Mouse (Mus musculus): ENCODE measurements at regions not wholly inside any gene's neighbourhood (a gene's known extent, or its start where the extent isn't known, plus 50 kb on each side); places are given as distances from the start of the nearest gene placed in this dataset.

DNA sequence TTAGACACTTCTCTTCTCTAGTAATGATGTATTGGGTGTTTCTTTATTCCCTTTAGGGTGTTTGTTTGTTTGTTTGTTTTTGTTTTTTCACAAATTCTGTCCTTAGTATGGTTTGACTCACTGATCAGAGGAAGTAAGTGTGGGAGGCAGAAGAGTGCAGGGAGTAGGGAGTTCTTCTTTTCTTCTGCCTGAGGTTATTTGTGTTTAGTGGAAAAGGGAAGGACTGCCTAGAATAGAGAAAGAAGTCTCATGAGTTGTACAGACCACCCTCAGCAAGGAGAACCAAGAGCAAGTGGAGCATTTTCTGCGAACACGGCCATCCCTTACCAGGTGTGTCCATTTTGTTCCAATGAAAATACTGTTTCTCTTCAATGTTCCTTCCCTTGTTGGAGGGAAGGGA, 253.9 kb downstream of the Ptprc start:
- H3K27ac ChIP-seq (ENCODE audit: low read length): no peak overlapping the region
- H3K27me3 ChIP-seq (ENCODE audit: control insufficient read depth, insufficient read depth, low read depth, low read length): no peaks in the 10 kb centered on the region
- 43% methylated on average over 2 of the region's 2 CpGs for WGBS (ENCODE audit: insufficient replicate concordance)
- H3K36me3 ChIP-seq (ENCODE audit: control insufficient read depth, insufficient read depth): no peaks in the 10 kb centered on the region
- H3K9me3 ChIP-seq (replicated peaks; ENCODE audit: control insufficient read depth, low read length): no peaks in the 10 kb centered on the region
- H3K4me3 ChIP-seq (ENCODE audit: low read depth, low read length): no peak overlapping the region
- no peak for ATAC-seq (ENCODE audit: low read depth)
- no peaks in the 10 kb centered on the region for H3K4me1 ChIP-seq (ENCODE audit: control insufficient read depth, low read depth, low read length)
- no peak overlapping the region for H3K4me2 ChIP-seq (ENCODE audit: low read depth, low read length)
- no peak overlapping the region for H3K9ac ChIP-seq (ENCODE audit: low read depth, low read length)

DNA sequence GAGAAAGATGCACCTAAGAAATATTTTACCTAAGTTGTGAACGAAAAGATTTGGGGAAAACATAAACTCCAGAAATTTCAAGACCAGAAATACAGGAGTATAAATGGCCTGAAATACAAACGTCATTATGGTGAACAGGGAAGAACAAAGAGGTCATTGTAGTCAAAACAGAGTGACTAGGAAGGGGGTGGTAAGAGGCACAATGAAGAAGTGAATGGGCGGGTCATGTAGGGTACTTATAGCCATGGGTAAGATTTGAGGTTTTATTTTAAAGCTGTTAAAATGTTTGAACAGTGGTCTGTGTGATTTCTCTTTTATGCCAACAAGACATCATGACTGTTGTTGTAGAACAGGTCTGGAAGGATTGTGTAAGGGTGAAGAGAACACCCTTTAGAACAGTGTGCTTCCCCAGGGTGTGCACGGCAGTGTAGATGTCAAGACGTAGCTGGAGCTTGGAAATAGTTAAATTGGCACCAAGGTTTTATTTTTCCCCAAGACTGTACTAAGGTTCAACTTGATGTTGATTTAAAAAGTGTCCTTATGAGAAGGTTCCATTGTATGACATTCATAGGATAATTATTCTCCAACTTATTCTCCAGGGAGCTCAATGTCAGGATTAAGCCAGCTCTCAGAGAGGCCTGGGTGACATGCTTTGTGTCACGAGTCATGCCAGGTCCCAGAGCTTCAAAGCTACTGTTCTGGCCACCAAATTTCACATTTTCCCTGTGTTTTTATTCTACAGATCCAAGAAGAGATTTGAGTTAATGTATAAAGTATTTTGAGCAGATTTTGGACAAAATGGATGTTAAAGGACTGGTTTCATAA, 255.6 kb downstream of the Ptprc start:
- H3K4me3 ChIP-seq (ENCODE audit: low read depth, low read length): no peak overlapping the region
- H3K27ac ChIP-seq (ENCODE audit: low read length): no peak overlapping the region
- WGBS (ENCODE audit: insufficient replicate concordance): 63% methylated on average over 6 of the region's 6 CpGs
- H3K4me1 ChIP-seq (ENCODE audit: control insufficient read depth, low read depth, low read length): no peaks in the 10 kb centered on the region
- H3K9me3 ChIP-seq (replicated peaks; ENCODE audit: control insufficient read depth, low read length): no peaks in the 10 kb centered on the region
- no peaks in the 10 kb centered on the region for H3K27me3 ChIP-seq (ENCODE audit: control insufficient read depth, insufficient read depth, low read depth, low read length)
- H3K4me2 ChIP-seq (ENCODE audit: low read depth, low read length): no peak overlapping the region
- H3K36me3 ChIP-seq (ENCODE audit: control insufficient read depth, insufficient read depth): no peaks in the 10 kb centered on the region
- H3K9ac ChIP-seq (ENCODE audit: low read depth, low read length): no peak overlapping the region
- ATAC-seq (ENCODE audit: low read depth): no peak

DNA sequence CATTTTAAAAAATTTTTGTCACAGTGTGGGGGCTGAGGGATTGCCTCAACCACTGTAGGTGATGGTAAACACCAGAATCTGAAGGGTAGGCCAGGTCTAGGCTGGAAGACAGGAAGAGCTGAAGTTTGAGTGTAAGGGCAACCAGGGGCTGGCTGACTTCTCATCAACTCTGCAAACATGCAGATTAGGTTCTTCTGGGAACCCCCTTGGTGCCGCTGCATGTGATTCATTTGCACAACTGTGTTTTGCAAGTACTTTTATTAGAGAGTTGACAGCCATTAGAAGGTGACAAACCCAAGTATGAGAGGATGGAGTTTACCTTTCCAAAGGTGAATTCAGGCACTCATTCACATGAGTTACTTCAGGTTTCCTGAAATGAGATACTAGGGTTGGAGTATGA, 258.1 kb downstream of the Ptprc start:
- Histone ChIP-seq H3K9me3 (replicated peaks; ENCODE audit: control insufficient read depth, low read length) (no peaks in the 10 kb centered on the region), H3K36me3 (ENCODE audit: control insufficient read depth, insufficient read depth) (no peaks in the 10 kb centered on the region), H3K4me1 (ENCODE audit: control insufficient read depth, low read depth, low read length) (no peaks in the 10 kb centered on the region), H3K9ac (ENCODE audit: low read depth, low read length) (no peak overlapping the region), H3K27me3 (ENCODE audit: control insufficient read depth, insufficient read depth, low read depth, low read length) (no peaks in the 10 kb centered on the region), H3K27ac (ENCODE audit: low read length) (no peak overlapping the region), H3K4me3 (ENCODE audit: low read depth, low read length) (no peak overlapping the region), H3K4me2 (ENCODE audit: low read depth, low read length) (no peak overlapping the region)
- WGBS (ENCODE audit: insufficient replicate concordance): 56% methylated on average over 1 of the region's 1 CpGs
- no peak for ATAC-seq (ENCODE audit: low read depth)

DNA sequence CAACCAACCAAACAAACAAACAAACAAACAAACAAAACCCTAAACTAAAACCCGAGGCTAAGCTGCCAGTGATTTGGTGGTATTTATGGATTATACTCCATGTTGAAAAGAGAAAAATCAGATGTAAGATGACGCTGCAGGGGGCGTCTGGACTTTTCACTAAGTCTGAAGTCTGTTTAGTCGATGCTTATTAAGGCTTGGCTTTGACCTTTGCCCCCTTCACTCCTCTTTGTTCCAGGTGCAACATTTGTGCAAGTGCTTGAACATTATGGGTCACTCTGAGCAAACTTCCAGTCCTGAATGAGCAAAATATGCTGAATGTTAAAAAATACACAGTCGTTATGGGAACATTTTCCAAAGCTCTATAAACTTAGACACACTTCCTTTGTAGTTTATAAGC, 268.6 kb downstream of the Ptprc start:
- 54% methylated on average over 5 of the region's 5 CpGs for WGBS (ENCODE audit: insufficient replicate concordance)
- H3K36me3 ChIP-seq (ENCODE audit: control insufficient read depth, insufficient read depth): no peaks in the 10 kb centered on the region
- no peak overlapping the region for H3K27ac ChIP-seq (ENCODE audit: low read length)
- no peak overlapping the region for H3K9ac ChIP-seq (ENCODE audit: low read depth, low read length)
- no peaks in the 10 kb centered on the region for H3K9me3 ChIP-seq (replicated peaks; ENCODE audit: control insufficient read depth, low read length)
- no peak overlapping the region for H3K4me2 ChIP-seq (ENCODE audit: low read depth, low read length)
- H3K4me3 ChIP-seq (ENCODE audit: low read depth, low read length): no peak overlapping the region
- H3K4me1 ChIP-seq (ENCODE audit: control insufficient read depth, low read depth, low read length): no peaks in the 10 kb centered on the region
- no peaks in the 10 kb centered on the region for H3K27me3 ChIP-seq (ENCODE audit: control insufficient read depth, insufficient read depth, low read depth, low read length)
- ATAC-seq (ENCODE audit: low read depth): no peak

DNA sequence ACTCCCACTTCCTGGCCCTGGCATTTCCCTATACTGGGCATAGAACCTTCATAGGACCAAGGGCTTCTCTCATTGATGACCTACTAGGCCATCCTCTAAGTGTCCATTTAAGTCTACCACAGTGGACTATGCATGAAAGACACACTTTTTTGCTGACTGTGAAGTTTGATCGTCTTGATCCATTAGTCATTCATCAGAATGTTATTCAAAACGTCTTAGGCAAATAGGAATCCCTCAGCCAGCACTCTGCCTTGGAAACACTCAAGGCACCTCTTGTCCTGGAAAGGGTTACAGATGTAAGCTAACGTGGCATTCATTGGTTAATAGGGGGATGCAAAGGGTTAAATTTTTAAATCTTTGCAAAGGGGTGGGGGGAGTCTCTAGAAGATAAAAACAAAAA, 269.0 kb downstream of the Ptprc start:
- Histone ChIP-seq H3K4me3 (ENCODE audit: low read depth, low read length) (no peak overlapping the region), H3K36me3 (ENCODE audit: control insufficient read depth, insufficient read depth) (no peaks in the 10 kb centered on the region), H3K9ac (ENCODE audit: low read depth, low read length) (no peak overlapping the region), H3K27me3 (ENCODE audit: control insufficient read depth, insufficient read depth, low read depth, low read length) (no peaks in the 10 kb centered on the region), H3K4me2 (ENCODE audit: low read depth, low read length) (no peak overlapping the region), H3K4me1 (ENCODE audit: control insufficient read depth, low read depth, low read length) (no peaks in the 10 kb centered on the region), H3K9me3 (replicated peaks; ENCODE audit: control insufficient read depth, low read length) (no peaks in the 10 kb centered on the region), H3K27ac (ENCODE audit: low read length) (no peak overlapping the region)
- ATAC-seq (ENCODE audit: low read depth): no peak
- 56% methylated on average over 3 of the region's 3 CpGs for WGBS (ENCODE audit: insufficient replicate concordance)

DNA sequence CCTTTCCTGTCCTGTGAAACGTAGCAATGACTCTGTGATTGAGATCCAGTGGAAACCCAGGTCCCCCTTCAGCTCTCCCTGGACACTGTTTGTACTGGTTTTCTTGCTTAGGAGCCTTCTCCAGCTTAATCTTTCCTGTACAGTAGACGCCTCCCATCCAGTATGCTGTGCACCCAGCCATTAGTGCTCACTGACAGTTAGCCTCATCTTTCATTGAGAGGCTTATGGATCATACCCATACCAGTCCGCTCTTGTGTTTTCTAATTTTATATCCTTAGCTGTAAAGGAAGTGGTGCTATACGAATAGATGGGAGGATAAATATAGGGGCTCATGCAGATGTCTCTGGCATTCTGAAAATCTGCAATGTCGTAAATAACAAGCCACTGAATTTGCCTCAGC, 269.9 kb downstream of the Ptprc start:
- Histone ChIP-seq H3K4me1 (ENCODE audit: control insufficient read depth, low read depth, low read length) (no peaks in the 10 kb centered on the region; the same call in 1 of the 2 replicates), H3K36me3 (ENCODE audit: control insufficient read depth, insufficient read depth) (no peaks in the 10 kb centered on the region), H3K4me2 (ENCODE audit: low read depth, low read length) (no peak overlapping the region), H3K9me3 (replicated peaks; ENCODE audit: control insufficient read depth, low read length) (no peaks in the 10 kb centered on the region), H3K27me3 (ENCODE audit: control insufficient read depth, insufficient read depth, low read depth, low read length) (no peaks in the 10 kb centered on the region), H3K4me3 (ENCODE audit: low read depth, low read length) (no peak overlapping the region), H3K9ac (ENCODE audit: low read depth, low read length) (no peak overlapping the region), H3K27ac (ENCODE audit: low read length) (no peak overlapping the region)
- 51% methylated on average over 5 of the region's 5 CpGs for WGBS (ENCODE audit: insufficient replicate concordance)
- peak; percentile 9; the same call in 1 of the 2 replicates for ATAC-seq (ENCODE audit: low read depth)

DNA sequence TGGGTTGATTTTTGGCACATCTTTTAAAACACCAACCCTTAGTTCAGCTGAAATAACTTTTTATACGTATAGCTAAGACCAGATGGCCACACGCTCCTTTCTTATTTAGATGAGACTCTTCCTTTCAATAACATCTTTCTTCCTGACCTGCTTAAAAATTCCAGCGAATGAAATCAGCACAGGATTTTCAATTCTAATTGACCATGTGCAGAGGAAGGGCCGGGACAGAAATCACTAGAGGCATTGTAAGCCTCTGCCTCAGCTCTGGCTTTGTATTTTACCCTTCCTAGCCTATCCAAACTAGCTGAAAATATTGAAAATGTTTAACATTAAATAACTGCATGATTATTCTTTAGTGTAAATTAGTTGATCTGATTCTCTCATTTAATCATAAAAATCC, 272.2 kb downstream of the Ptprc start:
- no peak overlapping the region for H3K27ac ChIP-seq (ENCODE audit: low read length)
- no peak overlapping the region for H3K4me2 ChIP-seq (ENCODE audit: low read depth, low read length)
- H3K4me1 ChIP-seq (ENCODE audit: control insufficient read depth, low read depth, low read length): no peaks in the 10 kb centered on the region; the same call in none of the 2 replicates

DNA sequence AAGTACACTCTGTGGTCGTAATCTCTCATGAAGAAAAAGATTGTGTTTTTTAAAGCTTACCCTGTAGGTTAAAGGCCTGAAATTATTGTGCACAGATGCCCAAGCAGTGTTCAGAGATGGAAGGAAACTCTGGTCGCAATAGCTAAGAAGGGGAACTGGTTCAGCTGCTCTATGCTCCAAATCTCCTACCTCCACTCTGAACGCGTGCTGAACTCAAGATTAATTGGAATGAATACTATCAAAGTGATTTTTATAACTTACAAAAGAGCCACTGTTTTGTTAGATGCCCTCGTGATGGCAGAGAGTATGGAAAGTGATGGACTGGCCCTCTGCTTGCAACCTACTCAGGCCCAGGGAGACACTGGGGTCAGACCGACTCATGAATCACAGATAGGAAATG, 272.6 kb downstream of the Ptprc start:
- WGBS (ENCODE audit: insufficient replicate concordance): 59% methylated on average over 6 of the region's 6 CpGs
- no peaks in the 10 kb centered on the region for H3K36me3 ChIP-seq (ENCODE audit: control insufficient read depth, insufficient read depth)
- no peak overlapping the region for H3K9ac ChIP-seq (ENCODE audit: low read depth, low read length)
- no peak overlapping the region for H3K27ac ChIP-seq (ENCODE audit: low read length)
- no peaks in the 10 kb centered on the region for H3K9me3 ChIP-seq (replicated peaks; ENCODE audit: control insufficient read depth, low read length)
- no peak overlapping the region for H3K4me3 ChIP-seq (ENCODE audit: low read depth, low read length)
- H3K27me3 ChIP-seq (ENCODE audit: control insufficient read depth, insufficient read depth, low read depth, low read length): no peaks in the 10 kb centered on the region
- no peak overlapping the region for H3K4me2 ChIP-seq (ENCODE audit: low read depth, low read length)
- ATAC-seq (ENCODE audit: low read depth): no peak
- H3K4me1 ChIP-seq (ENCODE audit: control insufficient read depth, low read depth, low read length): no peaks in the 10 kb centered on the region; the same call in none of the 2 replicates

More for the DNA sequence above, 272.2 kb downstream of the Ptprc start:
- H3K9ac ChIP-seq (ENCODE audit: low read depth, low read length): no peak overlapping the region
- H3K36me3 ChIP-seq (ENCODE audit: control insufficient read depth, insufficient read depth): no peaks in the 10 kb centered on the region
- H3K4me3 ChIP-seq (ENCODE audit: low read depth, low read length): no peak overlapping the region
- ATAC-seq (ENCODE audit: low read depth): no peak
- no peaks in the 10 kb centered on the region for H3K9me3 ChIP-seq (replicated peaks; ENCODE audit: control insufficient read depth, low read length)
- no peaks in the 10 kb centered on the region for H3K27me3 ChIP-seq (ENCODE audit: control insufficient read depth, insufficient read depth, low read depth, low read length)
- WGBS (ENCODE audit: insufficient replicate concordance): 74% methylated on average over 4 of the region's 4 CpGs

DNA sequence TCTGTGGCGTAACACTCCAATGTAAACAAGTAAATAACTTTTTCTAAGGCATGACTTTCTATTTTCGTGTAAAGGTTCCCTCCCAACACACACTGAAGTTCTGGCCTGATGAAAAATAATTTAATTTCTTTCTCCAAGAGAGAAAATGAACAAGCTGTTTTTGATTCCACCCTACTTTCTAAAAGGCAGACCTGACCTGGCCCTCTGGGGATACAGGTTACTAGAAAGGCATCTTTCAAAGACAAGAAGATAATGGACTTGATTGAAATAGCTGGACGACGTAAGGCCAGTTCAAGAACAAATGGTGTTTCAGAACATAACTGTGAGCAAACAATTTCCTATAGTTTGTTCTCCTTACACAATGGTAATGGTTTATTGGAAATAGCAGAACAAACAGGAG, 273.5 kb downstream of the Ptprc start:
- Histone ChIP-seq H3K4me2 (ENCODE audit: low read depth, low read length) (no peak overlapping the region), H3K4me3 (ENCODE audit: low read depth, low read length) (no peak overlapping the region), H3K9ac (ENCODE audit: low read depth, low read length) (no peak overlapping the region), H3K27me3 (ENCODE audit: control insufficient read depth, insufficient read depth, low read depth, low read length) (no peaks in the 10 kb centered on the region), H3K36me3 (ENCODE audit: control insufficient read depth, insufficient read depth) (no peaks in the 10 kb centered on the region), H3K9me3 (replicated peaks; ENCODE audit: control insufficient read depth, low read length) (no peaks in the 10 kb centered on the region), H3K4me1 (ENCODE audit: control insufficient read depth, low read depth, low read length) (no peaks in the 10 kb centered on the region; the same call in none of the 2 replicates), H3K27ac (ENCODE audit: low read length) (no peak overlapping the region)
- ATAC-seq (ENCODE audit: low read depth): no peak
- 73% methylated on average over 4 of the region's 4 CpGs for WGBS (ENCODE audit: insufficient replicate concordance)

All from liver, embryonic 16.5 days (tissue).